Mouse (Mus musculus) midbrain, embryonic 11.5 days (tissue): ENCODE data around the gene Atp2b4. TPM values are rescaled to one million over a fixed set of nuclear protein-coding genes. Genes with fewer than 3 reads are reported as not detected.
"Not testable (repeated sequence)": the region's sequence is repeated elsewhere in the genome, so short reads cannot be mapped to it uniquely, and the experiment has no call there.

Experiments used
- ATAC-seq: fragments of 200-750 bp; cut with Nextera tagmentation; 2 replicates; pipeline ENCODE4 v1.8.0; 2017; ENCODE audit warnings: moderate TSS enrichment, moderate library complexity; ENCODE audit not compliant: low FRiP score
- DNase-seq: peaks from one replicate; pipeline ENCODE4 v3.0.0; 2015; ENCODE audit warnings: low spot score; ENCODE audit errors: missing footprints
- H3K27ac ChIP-seq: fragments of 300-500 bp; sonication (generic); 2 replicates; pipeline ENCODE4 v1.5.1; 2014; ENCODE audit warnings: low read depth, low read length
- H3K27me3 ChIP-seq: fragments of 300-500 bp; sonication (generic); 2 replicates; pipeline ENCODE4 v1.6.1; 2014; ENCODE audit warnings: mild to moderate bottlenecking, low read length, moderate library complexity, mixed read lengths; ENCODE audit not compliant: control insufficient read depth, insufficient read depth
- H3K36me3 ChIP-seq: fragments of 300-500 bp; sonication (generic); 2 replicates; pipeline ENCODE4 v1.6.1; 2014; ENCODE audit warnings: mild to moderate bottlenecking, low read length, moderate library complexity, mixed read lengths; ENCODE audit not compliant: control insufficient read depth, insufficient read depth
- H3K4me1 ChIP-seq: fragments of 300-500 bp; sonication (generic); 2 replicates; pipeline ENCODE4 v1.6.1; 2014; ENCODE audit warnings: low read length; ENCODE audit not compliant: control insufficient read depth, insufficient read depth
- H3K4me2 ChIP-seq: fragments of 300-500 bp; sonication (generic); 2 replicates; pipeline ENCODE4 v1.6.1; 2014; ENCODE audit warnings: mild to moderate bottlenecking, moderate library complexity
- H3K4me3 ChIP-seq: fragments of 300-500 bp; sonication (generic); 2 replicates; pipeline ENCODE4 v1.5.1; 2014; ENCODE audit warnings: low read depth, low read length
- H3K9ac ChIP-seq: fragments of 300-500 bp; sonication (generic); 2 replicates; pipeline ENCODE4 v1.6.1; 2014; ENCODE audit warnings: low read length
- H3K9me3 ChIP-seq: fragments of 300-500 bp; sonication (generic); 2 replicates; pipeline ENCODE4 v1.6.1; 2016; ENCODE audit warnings: low read length; ENCODE audit not compliant: control insufficient read depth
- WGBS: fragments of 180-500 bp; shearing (Covaris S2); extraction: QIAGEN DNeasy Blood & Tissue Kit; methylation state at CpG from one replicate; pipeline ENCODE4 v1.1.7; 2014; 5-methylcytosine and 5-hydroxymethylcytosine counted together
- polyA plus RNA-seq: library from polyadenylated mRNA; unstranded; fragments of >200 nt; fragmentation: Nextera tagmentation; extraction: Ambion mirVana; gene quantifications from 2 replicates; pipeline ENCODE4 v1.2.1, GENCODE M21; 2014

Atp2b4 gene
- polyA plus RNA-seq, 1 experiment from 2014 or later = 7.6 TPM

- 63% methylated on average over 7 of the region's 7 CpGs for WGBS
- H3K27ac ChIP-seq = no peak overlapping the region
- no peak overlapping the region for H3K4me2 ChIP-seq
- H3K9me3 ChIP-seq = no peaks in the 10 kb centered on the region
- DNase-seq (peak; percentile 56), ATAC-seq (no peak)
- H3K4me1 ChIP-seq = no peaks in the 10 kb centered on the region
- H3K9ac ChIP-seq = no peak overlapping the region
- no peaks in the 10 kb centered on the region for H3K36me3 ChIP-seq
- H3K4me3 ChIP-seq = no peak overlapping the region
- no peaks in the 10 kb centered on the region for H3K27me3 ChIP-seq
These were observed 112.5 kb downstream of the Atp2b4 start for GRCm38 (mm10) chr1:133688301-133688700.

- ATAC-seq (no peak), DNase-seq (no peak)
- Histone ChIP-seq H3K4me1 (no peaks in the 10 kb centered on the region), H3K4me3 (no peak overlapping the region), H3K9me3 (no peaks in the 10 kb centered on the region), H3K27me3 (no peaks in the 10 kb centered on the region), H3K36me3 (no peaks in the 10 kb centered on the region), H3K4me2 (no peak overlapping the region), H3K9ac (no peak overlapping the region), H3K27ac (no peak overlapping the region)
- 83% methylated on average over 10 of the region's 10 CpGs for WGBS
These were observed 114.9 kb downstream of the Atp2b4 start for GRCm38 (mm10) chr1:133685749-133686519.

GRCm38 (mm10) chr1:133671801-133672200 lies 129.0 kb downstream of the Atp2b4 start:
- H3K27me3 ChIP-seq = no peaks in the 10 kb centered on the region
- DNase-seq (no peak), ATAC-seq (no peak)
- no peaks in the 10 kb centered on the region for H3K4me1 ChIP-seq
- no peak overlapping the region for H3K27ac ChIP-seq
- no peaks in the 10 kb centered on the region for H3K9me3 ChIP-seq
- WGBS = 79% methylated on average over 3 of the region's 3 CpGs
- no peak overlapping the region for H3K9ac ChIP-seq
- H3K36me3 ChIP-seq = no peaks in the 10 kb centered on the region
- H3K4me2 ChIP-seq = no peak overlapping the region
- H3K4me3 ChIP-seq = no peak overlapping the region

- Histone ChIP-seq H3K4me3 (no peak overlapping the region), H3K36me3 (no peaks in the 10 kb centered on the region), H3K27me3 (no peaks in the 10 kb centered on the region), H3K9me3 (no peaks in the 10 kb centered on the region), H3K9ac (no peak overlapping the region), H3K27ac (no peak overlapping the region), H3K4me1 (no peaks in the 10 kb centered on the region), H3K4me2 (no peak overlapping the region)
- ATAC-seq = no peak
- no peak for DNase-seq
- WGBS = 89% methylated on average over 3 of the region's 3 CpGs
These were observed 129.6 kb downstream of the Atp2b4 start for GRCm38 (mm10) chr1:133671266-133671665.

- no peak overlapping the region for H3K4me2 ChIP-seq
- H3K27me3 ChIP-seq = no peaks in the 10 kb centered on the region
- no peak overlapping the region for H3K27ac ChIP-seq
- no peak overlapping the region for H3K4me3 ChIP-seq
- no peaks in the 10 kb centered on the region for H3K36me3 ChIP-seq
- no peak for ATAC-seq
- H3K9ac ChIP-seq = no peak overlapping the region
- no peaks in the 10 kb centered on the region for H3K4me1 ChIP-seq
- WGBS = 82% methylated on average over 6 of the region's 6 CpGs
- no peaks in the 10 kb centered on the region for H3K9me3 ChIP-seq
- no peak for DNase-seq
These were observed 130.1 kb downstream of the Atp2b4 start for GRCm38 (mm10) chr1:133670776-133671175.

- H3K4me2 ChIP-seq = no peak overlapping the region
- ATAC-seq (no peak), DNase-seq (no peak)
- no peak overlapping the region for H3K4me3 ChIP-seq
- H3K27ac ChIP-seq = no peak overlapping the region
- H3K9me3 ChIP-seq = no peaks in the 10 kb centered on the region
- no peaks in the 10 kb centered on the region for H3K36me3 ChIP-seq
- H3K4me1 ChIP-seq = no peaks in the 10 kb centered on the region
- H3K9ac ChIP-seq = no peak overlapping the region
- H3K27me3 ChIP-seq = no peaks in the 10 kb centered on the region
- WGBS = 81% methylated on average over 12 of the region's 12 CpGs
These were observed 130.7 kb downstream of the Atp2b4 start for GRCm38 (mm10) chr1:133670190-133670589.

- H3K9me3 ChIP-seq = no peaks in the 10 kb centered on the region
- no peaks in the 10 kb centered on the region for H3K36me3 ChIP-seq
- H3K4me2 ChIP-seq = no peak overlapping the region
- WGBS = 94% methylated on average over 3 of the region's 3 CpGs
- ATAC-seq (no peak), DNase-seq (no peak)
- no peaks in the 10 kb centered on the region for H3K27me3 ChIP-seq
- H3K27ac ChIP-seq = no peak overlapping the region
- H3K9ac ChIP-seq = no peak overlapping the region
- no peaks in the 10 kb centered on the region for H3K4me1 ChIP-seq
- no peak overlapping the region for H3K4me3 ChIP-seq
These were observed 132.2 kb downstream of the Atp2b4 start for GRCm38 (mm10) chr1:133668618-133669017.

- WGBS = 26% methylated on average over 7 of the region's 7 CpGs
- Histone ChIP-seq H3K36me3 (no peaks in the 10 kb centered on the region), H3K27ac (no peak overlapping the region), H3K4me1 (no peaks in the 10 kb centered on the region), H3K4me2 (no peak overlapping the region), H3K4me3 (no peak overlapping the region), H3K9ac (no peak overlapping the region), H3K9me3 (no peaks in the 10 kb centered on the region), H3K27me3 (no peaks in the 10 kb centered on the region)
- no peak for ATAC-seq
- DNase-seq = peak; percentile 14
These were observed 133.1 kb downstream of the Atp2b4 start for GRCm38 (mm10) chr1:133667721-133668120.

GRCm38 (mm10) chr1:133665713-133666112 lies 135.1 kb downstream of the Atp2b4 start:
- not testable (repeated sequence) for H3K27ac ChIP-seq, H3K27me3 ChIP-seq, H3K9ac ChIP-seq, H3K4me3 ChIP-seq, H3K36me3 ChIP-seq, H3K9me3 ChIP-seq, H3K4me1 ChIP-seq, H3K4me2 ChIP-seq, ATAC-seq
- 87% methylated on average over 8 of the region's 8 CpGs for WGBS
- DNase-seq = peak; percentile 31
